Mouse (Mus musculus): ENCODE data around the gene Ubxn6.
"Not testable (repeated sequence)": the region's sequence is repeated elsewhere in the genome, so short reads cannot be mapped to it uniquely, and the experiment has no call there.

Gene Ubxn6

DNA sequence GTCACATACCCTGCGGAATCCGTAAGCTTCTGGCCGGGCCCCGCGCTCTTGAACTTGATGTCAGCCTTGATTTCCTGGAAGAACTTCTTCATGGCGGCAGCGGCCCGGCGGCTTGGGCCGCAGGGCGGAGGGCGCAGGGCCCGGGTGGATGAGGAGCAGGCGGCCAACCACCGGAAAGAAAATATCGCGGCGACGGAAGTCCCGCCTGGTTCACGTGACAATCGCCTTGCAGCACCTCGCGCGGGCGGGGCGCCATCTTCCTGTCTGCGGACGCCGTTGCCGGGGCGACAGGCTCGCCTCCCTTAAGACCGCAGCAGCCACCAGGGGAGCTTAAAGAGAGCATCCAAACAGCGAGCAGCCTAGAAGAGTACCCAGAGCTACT, at the start of gene Ubxn6:
TSS of gene Ubxn6 (minus strand) at position 202 of the 382 bp plus-strand sequence.
- peak; percentile 95 for DNase-seq (ENCODE audit: low spot score)

DNA sequence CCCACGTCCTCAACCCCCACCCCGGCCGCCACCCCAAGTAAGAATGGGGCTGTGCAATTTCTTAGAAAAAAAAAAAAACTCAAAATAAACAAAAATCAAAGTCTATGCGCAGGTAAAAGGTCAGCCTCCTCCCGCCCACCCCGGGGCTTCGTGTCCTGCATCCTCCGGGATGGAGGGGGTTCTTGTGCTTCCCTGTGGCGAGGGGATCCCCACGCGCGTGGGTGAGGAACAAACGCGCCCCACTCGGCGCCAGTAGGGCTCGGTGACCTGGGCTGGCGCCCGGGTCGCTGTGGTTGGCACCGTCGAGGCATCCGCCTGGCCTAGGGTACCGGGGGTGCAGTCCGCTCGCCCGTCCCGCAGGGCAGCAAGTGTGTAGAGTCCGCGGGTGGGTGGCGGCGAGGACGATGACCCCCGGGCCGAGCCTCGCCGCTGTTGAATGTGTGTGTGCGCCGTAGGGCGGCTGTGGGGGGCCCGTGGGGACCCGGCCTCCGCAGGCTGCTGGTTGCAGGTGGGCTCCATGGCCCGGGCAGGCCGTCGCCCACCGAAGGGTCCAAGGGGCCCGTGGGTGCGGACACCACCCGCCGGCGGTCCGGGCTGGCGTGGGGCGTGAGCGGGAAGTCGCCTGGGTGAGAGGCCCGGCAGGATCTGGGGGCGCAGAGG, 49.0 kb upstream of the Ubxn6 start:
- no peak for DNase-seq (ENCODE audit: low spot score)

DNA sequence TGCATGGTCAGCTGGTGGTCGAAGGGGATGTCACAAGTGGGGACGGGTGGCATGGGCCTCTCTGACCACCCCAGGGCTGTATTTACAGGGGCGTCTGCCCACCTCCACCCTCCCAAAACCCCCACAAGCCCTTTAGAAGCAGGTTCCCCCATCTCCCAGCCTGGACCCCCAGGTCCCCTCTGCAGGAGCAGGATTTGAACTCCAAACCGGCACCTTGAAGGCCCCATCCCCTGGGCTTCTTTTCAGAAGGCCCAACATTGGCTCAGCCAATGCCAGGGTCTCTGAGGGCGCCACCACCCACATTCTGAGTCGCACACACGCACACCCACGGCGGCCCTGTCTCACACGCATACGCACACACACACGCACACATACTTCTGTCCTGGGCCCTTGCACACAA, 48.3 kb upstream of the Ubxn6 start:
- no peak for DNase-seq (ENCODE audit: low spot score)

DNA sequence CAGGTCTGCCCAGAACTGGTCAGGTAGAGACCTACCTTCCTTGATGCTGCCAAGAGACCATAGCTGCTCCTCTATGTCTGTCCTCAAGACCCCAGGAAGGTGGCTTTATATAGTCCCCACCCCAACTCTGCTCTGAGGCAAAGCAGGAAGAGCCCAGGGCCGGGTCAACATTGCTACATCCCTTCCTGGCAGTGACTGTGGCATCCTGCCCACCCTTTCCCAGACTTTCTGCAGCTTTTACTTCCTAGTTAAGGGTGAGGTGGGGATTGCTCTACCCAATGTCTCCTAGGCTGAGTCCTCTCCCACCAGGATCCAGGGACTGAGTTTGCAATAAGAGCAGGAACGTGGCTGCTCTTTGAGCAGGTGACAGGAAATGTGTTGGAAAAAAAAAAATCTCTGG, 47.0 kb upstream of the Ubxn6 start, which contains the start of gene Lrg1:
TSS of gene Lrg1 (minus strand) at position 176 of the 400 bp plus-strand sequence.
- DNase-seq (ENCODE audit: low spot score), result no peak

DNA sequence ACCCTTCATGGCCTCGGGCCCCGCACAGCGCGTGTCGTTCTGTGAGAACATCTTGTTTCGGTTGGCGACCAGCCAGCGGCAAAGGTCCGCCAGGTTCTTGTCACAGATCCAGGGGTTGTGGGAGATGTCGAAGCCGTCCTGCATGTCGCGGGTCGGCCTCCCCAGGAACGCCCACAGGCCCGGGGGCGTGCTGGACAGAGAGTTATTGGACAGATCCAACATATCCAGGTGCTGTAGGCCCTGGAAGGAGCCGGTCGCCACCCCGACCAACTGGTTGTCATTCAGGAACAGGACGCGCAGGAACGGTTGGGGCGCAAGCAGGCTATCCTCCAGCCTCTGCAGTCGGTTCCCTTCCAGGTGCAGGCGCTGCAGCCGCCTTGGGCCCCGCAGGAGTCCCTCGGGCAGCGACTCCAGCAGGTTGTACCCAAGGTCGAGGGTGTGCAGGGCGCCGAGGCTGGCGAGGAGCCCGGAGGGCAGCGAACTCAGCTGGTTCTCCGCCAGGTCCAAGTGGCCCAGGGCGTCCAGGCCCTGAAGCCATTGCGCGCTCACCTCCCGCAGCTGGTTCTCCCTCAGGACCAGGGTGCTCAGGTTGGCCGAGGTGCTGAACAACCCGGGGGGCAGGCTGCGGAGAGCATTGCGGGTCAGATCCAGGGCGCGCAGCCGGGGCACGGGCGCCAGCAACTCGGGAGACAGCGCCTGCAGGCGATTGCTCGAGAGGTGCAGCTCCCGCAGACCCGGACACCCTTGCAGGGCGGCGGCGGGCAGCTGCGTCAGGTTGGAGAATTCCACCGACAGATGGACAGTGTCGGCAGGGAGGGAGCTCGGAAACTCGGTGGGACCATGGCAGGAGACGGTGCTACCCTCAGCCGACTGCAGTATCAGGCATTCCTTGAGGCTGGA, 45.4 kb upstream of the Ubxn6 start:
- DNase-seq (ENCODE audit: low spot score), result peak; percentile 52

DNA sequence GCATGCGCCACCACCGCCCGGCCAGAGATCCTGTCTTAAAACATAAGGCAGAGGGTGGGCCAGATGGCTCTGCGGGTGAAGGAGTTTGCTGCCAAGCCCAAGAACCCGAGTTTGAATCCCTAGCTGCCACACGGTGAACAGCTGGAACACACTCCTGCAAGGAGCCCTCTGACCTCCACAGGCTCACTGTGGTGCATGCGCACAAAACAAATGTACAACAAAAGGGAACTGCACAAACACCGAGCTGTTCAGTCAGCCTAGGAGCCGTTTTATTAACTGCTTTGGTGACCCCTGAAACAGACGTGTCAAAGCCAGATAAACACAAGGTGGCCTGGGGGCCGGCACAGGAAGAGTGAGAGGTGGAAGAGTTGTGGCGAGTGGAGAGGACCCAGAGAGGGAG, 44.6 kb upstream of the Ubxn6 start:
- no peak for DNase-seq (ENCODE audit: low spot score)

DNA sequence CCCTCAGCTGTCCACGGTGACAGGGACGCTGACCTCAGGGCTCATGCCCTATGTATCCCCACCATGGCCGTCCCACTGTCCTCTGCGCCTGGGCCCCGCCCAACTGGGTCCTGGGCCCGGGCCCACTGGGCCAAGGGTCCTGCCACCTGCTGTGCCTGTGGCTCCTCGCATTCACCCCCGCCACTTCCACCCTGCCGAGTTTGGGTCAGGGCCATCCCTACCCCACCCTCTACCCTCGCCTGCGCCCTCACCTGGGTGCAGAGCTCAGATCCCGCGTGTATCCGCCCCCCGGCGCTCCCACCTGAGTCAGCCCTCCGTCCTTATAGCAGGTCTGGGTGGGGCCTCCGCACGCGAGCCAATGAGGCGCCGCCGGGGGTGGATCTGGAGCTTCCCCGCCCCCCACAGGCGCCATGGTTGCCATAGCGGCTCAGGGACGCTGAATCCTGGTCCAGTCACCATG, 42.5 kb upstream of the Ubxn6 start, which contains the start of gene Plin5:
TSS of gene Plin5 (minus strand) at position 346 of the 460 bp plus-strand sequence.
- no peak for DNase-seq (ENCODE audit: low spot score)

DNA sequence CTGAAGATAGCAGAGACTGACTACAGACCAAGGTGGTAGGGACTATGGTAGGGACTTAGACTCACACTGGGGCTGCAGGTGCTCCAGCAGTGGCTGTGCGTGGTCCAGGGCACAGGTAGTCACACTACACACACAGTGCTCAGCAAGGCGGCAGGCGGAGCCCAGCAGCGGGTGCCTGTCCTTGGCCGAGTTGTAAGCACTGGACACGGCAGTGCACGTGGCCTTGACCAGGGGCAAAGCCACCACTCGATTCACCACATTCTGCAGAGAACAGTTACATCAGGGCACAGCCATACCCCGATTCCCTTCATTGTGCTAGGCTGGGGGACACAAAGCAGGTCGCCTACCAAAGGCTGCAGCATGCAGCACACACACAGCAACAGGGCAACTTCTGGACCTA, 41.4 kb upstream of the Ubxn6 start:
- no peak for DNase-seq (ENCODE audit: low spot score)

DNA sequence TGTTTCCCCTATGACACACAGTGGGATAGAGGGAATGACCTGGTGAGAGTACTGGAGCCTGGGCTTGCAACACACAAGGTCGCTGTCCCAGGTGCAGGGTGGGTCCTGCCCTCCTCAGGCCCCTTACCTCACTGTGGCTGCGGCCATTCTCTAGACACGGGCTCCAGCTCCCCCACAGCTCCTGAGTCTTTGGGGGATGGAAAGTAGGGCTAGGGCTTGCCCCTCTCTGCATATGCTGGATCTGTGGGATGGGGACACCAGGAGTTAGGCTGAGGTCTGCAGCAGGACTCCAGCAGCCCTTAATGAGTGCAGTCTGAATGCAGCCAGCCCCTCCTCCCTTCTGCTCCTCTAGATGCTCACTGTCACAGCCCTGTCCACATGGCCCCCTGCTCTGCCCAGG, 37.9 kb upstream of the Ubxn6 start:
- DNase-seq (ENCODE audit: low spot score), result no peak

DNA sequence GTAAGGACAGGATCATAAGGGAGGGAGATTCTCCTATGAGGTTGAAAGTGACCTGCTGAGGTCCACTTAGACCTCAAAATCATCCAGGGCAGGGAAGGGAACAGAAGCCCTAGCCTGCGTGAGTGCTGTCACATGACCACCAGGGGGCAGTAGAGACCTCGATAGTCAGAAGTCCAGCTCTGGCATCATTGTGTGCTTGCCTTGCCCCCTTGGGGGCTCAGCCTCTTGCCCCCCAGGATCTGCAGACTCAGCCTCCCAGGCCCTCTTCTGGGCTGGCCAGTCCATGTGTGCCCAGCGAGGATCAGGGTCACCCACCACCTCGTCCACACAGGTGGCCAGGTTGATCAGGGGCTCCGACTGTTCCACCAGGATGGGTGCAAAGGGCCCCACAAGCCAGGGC, 37.0 kb upstream of the Ubxn6 start:
- no peak for DNase-seq (ENCODE audit: low spot score)

DNA sequence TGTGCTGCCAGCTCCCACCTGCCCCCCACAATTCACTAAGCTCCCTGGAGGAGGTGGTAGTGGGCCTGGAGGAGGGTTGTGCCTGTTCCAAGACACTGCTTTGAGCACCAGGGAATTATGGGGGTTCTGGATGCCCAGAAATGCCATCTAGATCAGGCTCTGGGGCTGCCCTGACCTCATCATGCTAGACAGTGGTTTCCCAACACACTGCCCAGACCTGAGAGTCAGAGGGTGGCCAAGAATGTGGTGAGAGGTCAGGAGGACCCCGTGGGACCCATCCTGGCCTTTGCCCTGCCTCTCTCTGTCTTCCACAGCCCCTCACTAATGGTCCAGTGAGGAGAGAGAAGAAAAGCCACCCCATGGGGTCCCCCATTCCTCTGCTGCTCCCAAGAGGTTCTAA, 36.2 kb upstream of the Ubxn6 start:
- no peak for DNase-seq (ENCODE audit: low spot score)

DNA sequence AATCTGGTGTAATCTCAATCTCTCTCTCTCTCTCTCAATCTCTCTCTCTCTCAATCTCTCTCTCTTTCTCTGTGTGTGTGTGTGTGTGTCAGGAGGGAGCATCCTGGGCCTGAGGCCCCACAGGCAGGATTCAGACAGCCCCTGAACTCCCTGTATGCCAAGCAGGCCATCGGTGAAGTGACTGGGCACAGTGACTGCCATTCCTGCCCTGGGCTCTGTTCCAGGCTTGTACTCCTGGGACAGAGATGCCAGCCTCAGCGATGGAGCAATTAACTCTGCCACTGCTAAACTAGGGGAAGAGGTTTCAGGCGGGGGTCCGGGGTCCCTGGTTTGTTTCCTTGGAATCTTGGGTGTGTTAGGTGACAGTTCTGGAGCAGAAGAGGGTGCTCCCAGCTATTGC, 35.7 kb upstream of the Ubxn6 start:
- no peak for DNase-seq (ENCODE audit: low spot score)

DNA sequence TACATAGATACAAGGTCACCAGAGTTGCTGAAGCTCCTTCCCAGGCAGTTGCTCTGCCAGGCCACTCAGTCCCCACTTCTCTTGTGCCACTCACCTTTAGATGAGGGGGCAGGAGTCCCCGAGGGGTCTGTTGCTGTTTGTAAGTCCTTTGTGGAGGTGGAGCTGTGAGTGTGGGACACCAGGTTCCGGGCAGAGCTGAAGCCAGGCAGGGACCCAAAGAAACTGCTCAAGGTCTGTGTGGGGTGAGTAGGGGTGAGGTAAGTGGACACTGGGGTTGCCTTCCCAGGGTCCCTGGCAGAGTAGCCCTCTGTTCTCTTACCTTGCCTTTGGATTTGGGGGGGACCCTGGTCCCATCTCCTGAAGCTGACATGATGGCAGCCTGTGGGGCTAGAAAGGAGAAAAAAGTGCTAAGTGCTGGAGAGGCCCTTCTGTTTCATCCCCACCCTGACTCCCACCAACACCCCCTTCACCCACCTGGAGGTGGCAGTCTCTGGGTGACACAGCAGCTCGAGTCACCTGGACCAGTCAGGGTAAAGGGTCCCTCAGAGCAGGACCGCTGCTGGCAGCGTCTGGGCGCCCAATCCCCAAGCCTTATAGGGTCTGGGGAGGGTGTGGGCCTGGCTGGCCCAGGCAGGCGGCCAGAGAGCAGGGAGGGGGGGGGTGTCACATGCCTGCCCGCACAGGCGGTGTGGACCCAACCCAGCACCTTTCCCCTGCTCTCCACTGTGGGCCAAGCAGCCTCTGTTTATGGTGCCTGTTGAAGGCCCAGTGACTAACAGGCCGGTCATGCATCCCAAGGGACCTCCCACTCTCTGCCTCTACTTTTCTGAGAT, 34.6 kb upstream of the Ubxn6 start, which contains the start of gene Plin4:
TSS of gene Plin4 (minus strand) at position 585 of the 833 bp plus-strand sequence.
- no peak for DNase-seq (ENCODE audit: low spot score)

DNA sequence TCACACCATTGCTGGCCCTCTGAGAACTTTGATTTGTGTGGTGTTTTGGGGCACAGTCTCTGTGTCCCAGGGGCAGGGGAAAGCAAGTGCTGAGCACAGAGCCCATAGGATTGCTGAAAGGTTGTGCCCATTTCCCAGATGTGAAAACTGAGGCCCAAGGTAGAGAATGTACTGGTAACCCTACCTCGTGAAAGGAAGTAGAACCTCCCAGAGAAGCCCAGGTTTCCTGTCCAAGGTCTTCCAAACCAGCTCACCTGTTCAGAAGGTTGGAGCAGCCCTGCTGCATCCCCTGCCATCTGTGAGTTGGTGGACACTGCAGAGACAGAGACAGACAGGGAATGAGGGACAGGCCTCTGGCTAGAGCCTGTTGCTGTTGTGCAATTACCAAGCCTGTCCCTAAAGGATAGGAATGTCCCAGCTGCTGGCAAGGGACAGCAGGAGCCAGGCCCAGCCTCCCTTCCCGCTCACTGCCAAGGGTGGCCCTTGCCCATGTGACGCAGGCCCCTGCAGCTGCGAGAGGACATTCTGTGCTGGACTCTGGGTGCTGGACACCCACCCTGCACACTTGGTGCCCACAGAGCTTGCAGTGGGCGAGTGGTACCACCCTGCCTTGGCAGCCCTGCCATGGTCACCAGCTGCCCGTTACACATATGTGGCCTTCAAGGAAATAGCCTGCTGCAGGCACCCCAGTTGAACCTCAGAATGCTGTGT, 33.7 kb upstream of the Ubxn6 start:
- no peak for DNase-seq (ENCODE audit: low spot score)

DNA sequence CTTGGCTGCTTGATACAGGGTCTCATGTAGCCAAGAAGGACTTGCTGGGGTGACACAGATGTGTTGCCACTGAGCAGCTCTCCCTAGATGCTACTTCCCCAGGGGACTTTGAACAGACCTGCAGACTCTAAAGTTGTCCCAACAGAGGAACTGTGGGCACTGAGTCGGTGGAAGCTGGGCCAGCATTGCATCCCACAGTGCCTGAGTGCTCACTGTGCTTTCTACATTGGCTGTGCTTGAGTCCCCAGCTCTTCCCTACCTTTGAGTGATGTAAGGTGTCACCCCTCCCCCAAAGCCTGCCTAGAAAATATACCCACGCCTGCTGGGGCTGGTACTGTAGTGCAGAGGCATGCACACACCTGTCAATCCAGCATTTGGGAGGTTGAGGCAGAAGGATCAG, 32.9 kb upstream of the Ubxn6 start:
- DNase-seq (ENCODE audit: low spot score), result no peak

DNA sequence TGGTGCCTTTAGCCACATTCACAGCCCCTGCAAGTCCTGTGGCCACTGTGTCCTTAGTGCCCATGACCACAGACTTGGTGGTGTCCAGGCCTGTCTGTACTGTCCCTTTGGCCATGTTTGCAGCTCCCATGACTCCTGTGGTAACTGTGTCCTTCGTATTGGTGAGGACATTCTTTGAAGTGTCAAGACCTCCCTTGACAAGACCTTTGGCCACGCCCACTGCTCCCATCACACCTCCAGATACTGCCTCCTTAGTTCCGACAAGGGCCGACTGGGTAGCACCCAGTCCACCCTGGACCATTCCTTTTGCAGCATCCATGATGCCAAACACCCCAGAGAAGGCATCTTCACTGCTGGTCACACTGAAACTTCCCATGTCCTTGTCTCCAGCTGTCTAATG, 32.2 kb upstream of the Ubxn6 start:
- no peak for DNase-seq (ENCODE audit: low spot score)

DNA sequence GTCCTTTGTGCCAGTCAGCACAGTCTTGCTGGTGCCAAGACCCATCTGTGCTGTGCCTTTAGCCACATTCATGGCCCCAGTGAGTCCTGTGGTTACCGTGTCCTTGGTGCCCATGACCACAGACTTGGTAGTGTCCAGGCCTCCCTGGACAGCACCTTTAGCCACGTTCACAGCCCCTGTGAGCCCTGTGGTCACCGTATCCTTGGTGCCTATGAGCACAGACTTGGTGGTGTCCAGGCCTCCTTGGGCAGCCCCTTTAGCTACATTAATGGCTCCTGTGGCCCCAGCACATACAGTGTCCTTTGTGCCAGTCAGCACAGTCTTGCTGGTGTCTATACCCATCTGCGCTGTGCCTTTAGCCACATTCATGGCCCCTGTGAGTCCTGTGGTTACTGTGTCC, 31.6 kb upstream of the Ubxn6 start:
- not testable (repeated sequence) for DNase-seq (ENCODE audit: low spot score)

DNA sequence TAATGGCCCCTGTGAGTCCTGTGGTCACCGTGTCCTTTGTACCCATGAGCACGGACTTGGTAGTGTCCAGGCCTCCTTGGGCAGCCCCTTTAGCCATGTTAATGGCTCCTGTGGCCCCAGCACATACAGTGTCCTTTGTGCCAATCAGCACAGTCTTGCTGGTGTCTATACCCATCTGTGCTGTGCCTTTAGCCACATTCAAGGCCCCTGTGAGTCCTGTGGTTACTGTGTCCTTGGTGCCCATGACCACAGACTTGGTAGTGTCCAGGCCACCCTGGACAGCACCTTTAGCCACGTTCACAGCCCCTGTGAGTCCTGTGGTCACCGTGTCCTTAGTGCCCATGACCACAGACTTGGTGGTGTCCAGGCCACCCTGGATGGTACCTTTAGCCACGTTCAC, 30.0 kb upstream of the Ubxn6 start:
- DNase-seq (ENCODE audit: low spot score), result not testable (repeated sequence)

DNA sequence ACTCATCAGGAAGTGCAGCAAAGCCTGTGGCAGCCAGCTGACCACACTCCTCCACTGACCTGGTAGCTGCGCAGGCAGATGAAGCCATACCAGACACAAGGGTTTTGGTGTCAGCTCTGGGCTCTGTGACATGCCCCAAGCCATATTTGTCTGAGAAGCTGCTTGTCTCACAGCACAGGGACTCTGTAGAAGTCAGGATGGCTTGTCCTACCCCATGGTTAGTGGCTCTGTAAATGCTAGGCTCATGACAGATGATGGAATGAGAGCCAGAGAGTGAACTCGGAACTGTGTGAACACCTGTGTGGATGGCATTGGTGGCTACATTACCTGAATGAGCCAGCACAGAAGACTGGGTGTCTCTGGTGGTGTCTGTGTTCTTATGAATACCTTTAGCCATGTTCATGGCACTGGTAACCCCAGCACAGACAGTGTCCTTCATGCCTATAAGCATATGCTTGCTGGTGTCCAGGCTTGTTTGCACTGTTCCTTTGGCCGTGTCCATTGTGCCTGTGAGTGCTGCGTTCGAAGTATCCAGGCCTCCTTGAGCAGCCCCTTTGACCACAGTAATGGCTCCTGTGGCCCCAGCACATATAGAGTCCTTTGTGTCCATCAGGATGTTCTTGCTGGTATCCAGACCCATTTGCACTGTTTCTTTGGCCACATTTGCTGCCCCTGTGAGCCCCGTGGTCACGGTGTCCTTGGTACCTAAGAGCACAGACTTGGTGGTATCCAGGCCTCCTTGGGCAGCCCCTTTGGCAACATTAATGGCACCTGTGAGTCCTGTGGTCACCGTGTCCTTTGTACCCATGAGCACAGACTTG, 28.8 kb upstream of the Ubxn6 start:
- DNase-seq (ENCODE audit: low spot score), result no peak

DNA sequence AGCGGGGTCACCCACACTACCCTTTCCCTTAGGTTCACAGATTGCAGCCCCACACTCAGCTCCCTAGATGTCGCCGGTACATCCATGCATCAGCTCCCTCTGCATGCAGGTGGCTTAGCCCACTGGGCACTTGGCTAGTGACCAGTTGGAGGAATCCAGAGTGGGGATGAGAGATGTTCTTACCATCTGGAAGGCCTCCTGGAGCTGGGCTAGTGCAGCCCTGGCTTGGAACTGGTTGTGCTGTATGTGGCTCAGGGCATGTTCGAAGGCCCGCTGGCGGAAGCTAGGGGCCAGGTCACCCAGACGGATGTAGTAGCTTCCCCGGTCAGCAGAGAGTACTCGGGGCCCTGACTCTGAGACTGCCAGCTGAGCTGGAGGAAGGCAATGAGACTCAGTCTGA, 28.1 kb upstream of the Ubxn6 start:
- DNase-seq (ENCODE audit: low spot score), result no peak

DNA sequence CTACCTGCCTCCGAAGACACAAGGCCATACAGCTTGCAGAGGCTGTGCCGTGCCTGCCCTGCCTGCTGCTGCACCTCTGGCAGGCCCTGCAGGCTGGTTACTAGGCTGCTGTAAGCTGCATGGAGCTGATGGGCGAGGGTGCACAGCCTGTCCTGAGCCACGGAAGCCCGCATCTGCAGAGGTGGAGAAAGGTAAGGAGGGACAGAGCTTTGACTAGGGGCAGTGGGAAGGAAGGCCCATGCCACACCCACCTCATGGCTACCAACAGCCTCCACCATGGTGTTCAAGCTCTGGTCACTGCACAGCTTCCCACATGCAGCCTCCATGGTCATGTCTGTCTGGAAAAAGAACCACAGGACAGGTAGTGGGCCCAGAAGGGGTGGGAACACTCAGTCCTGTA, 27.3 kb upstream of the Ubxn6 start:
- no peak for DNase-seq (ENCODE audit: low spot score)
